Mouse (Mus musculus): ENCODE measurements at regions not wholly inside any gene's neighbourhood (a gene's known extent, or its start where the extent isn't known, plus 50 kb on each side); places are given as distances from the start of the nearest gene placed in this dataset.
"Not testable (repeated sequence)": the region's sequence is repeated elsewhere in the genome, so short reads cannot be mapped to it uniquely, and the experiment has no call there.

- no peak for DNase-seq
Measured at GRCm38 (mm10) chr10:66657520-66657919, 438.4 kb upstream of the Jmjd1c start.

GRCm38 (mm10) chr10:66683160-66683559 is 412.8 kb upstream of the Jmjd1c start:
- no peak for DNase-seq

- not testable (repeated sequence) for DNase-seq
Measured at GRCm38 (mm10) chr10:66689196-66689595, 406.7 kb upstream of the Jmjd1c start.

GRCm38 (mm10) chr10:66694549-66695285 is 401.2 kb upstream of the Jmjd1c start:
- no peak for DNase-seq

- DNase-seq = not testable (repeated sequence)
Measured at GRCm38 (mm10) chr10:66714926-66715325, 381.0 kb upstream of the Jmjd1c start.

GRCm38 (mm10) chr10:66717909-66718308 is 378.0 kb upstream of the Jmjd1c start:
- peak; percentile 53 for DNase-seq

GRCm38 (mm10) chr10:66719796-66720195 is 376.1 kb upstream of the Jmjd1c start:
- peak; percentile 29 for DNase-seq

- no peak for DNase-seq
Measured at GRCm38 (mm10) chr10:66733631-66734030, 362.3 kb upstream of the Jmjd1c start.

GRCm38 (mm10) chr10:66734853-66735252 is 361.1 kb upstream of the Jmjd1c start:
- DNase-seq = no peak

- DNase-seq = no peak
Measured at GRCm38 (mm10) chr10:66739017-66739416, 356.9 kb upstream of the Jmjd1c start.

- DNase-seq = peak; percentile 68
Measured at GRCm38 (mm10) chr10:66741819-66742218, 354.1 kb upstream of the Jmjd1c start.

GRCm38 (mm10) chr10:66743254-66743653 is 352.7 kb upstream of the Jmjd1c start:
- DNase-seq = no peak

- DNase-seq = no peak
Measured at GRCm38 (mm10) chr10:66745871-66746270, 350.1 kb upstream of the Jmjd1c start.

- peak; percentile 63 for DNase-seq
Measured at GRCm38 (mm10) chr10:66752237-66752810, 343.6 kb upstream of the Jmjd1c start.

GRCm38 (mm10) chr10:66756866-66757265 is 339.1 kb upstream of the Jmjd1c start:
- no peak for DNase-seq

- DNase-seq = no peak
Measured at GRCm38 (mm10) chr10:66770161-66771030, 325.5 kb upstream of the Jmjd1c start.

- no peak for DNase-seq
Measured at GRCm38 (mm10) chr10:66780335-66781170, 315.4 kb upstream of the Jmjd1c start.

GRCm38 (mm10) chr10:66781171-66781510 is 314.8 kb upstream of the Jmjd1c start:
- DNase-seq = no peak

GRCm38 (mm10) chr10:66782025-66782424 is 313.9 kb upstream of the Jmjd1c start:
- peak; percentile 1 for DNase-seq

GRCm38 (mm10) chr10:66787812-66788211 is 308.1 kb upstream of the Jmjd1c start:
- no peak for DNase-seq

GRCm38 (mm10) chr10:66796296-66796695 is 299.6 kb upstream of the Jmjd1c start:
- DNase-seq = no peak

- no peak for DNase-seq
Measured at GRCm38 (mm10) chr10:66802691-66803090, 293.2 kb upstream of the Jmjd1c start.
